Mouse (Mus musculus) stomach, adult 2 months (tissue): ENCODE measurements around the gene Olfr1157. TPM values are rescaled to one million over a fixed set of nuclear protein-coding genes. Genes with fewer than 3 reads are reported as not detected.

ENCODE experiments used
- polyA plus RNA-seq: library from polyadenylated mRNA; depleted of rRNA; stranded (reverse); fragments of >200 nt; gene quantifications from 2 replicates; pipeline ENCODE4 v1.2.3, GENCODE M21; 2012; rRNA removed

Olfr1157 gene
- polyA plus RNA-seq: not detected in 2 replicates

DNA sequence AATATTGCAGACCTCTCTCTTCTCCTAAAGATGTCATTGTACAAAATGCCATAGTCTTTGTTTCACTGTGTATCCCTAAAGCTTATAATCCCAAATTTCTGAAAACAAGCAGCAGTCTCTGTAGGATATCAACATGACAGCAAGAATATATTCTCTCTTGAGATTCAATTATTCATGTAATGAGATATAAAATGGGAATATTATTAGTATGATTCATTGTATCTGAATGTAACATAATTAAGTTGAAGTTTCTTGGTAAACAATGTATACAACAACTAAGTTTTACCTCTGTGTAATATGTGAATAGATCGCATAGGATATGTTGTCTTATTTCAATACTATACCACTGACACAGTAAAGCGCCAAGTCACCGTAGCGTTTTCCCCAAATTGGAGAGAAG is at the start of gene Olfr1157:
Olfr1157 (minus strand) TSS at position 101 of the 400 bp plus-strand sequence.

DNA sequence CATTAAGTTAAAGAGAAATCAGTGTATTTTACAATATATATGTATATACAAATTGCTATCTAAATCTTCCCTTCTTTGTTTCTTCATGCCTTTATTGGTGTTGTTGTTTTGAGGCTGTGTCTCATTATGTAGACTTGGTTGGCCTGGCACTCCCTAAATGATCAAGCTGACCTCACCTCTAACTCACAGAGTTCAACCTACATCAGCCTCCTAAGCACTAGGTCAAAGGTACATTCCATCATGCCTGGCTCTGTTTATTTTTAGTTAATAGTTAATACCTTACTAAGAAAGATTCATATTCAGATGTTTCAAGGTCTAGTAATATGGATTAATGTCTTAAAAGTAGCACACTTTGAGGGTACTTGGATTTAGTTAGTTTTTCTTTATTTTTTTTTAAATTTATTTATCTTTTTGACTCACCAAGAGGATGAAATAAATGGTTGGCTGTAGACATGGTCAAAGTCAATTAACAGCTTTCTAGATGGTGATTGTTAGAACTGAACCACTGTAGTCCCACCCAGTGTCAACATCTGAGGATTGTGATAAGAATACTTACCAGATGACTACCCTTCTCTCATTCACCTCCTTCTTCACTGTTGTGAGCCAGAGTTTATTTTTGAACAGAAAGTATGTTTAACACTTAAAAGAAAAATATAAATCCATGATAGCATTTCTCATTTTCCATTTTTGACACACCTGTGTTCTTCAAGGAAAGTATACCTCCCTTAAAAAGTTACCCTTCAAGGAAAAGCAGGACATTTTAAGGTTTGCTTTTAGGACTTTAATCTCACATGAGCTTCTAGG is 39.6 kb upstream of the Olfr1157 start, which contains the start of gene Olfr1160:
Olfr1160 (minus strand) TSS at position 754 of the 804 bp plus-strand sequence.

DNA sequence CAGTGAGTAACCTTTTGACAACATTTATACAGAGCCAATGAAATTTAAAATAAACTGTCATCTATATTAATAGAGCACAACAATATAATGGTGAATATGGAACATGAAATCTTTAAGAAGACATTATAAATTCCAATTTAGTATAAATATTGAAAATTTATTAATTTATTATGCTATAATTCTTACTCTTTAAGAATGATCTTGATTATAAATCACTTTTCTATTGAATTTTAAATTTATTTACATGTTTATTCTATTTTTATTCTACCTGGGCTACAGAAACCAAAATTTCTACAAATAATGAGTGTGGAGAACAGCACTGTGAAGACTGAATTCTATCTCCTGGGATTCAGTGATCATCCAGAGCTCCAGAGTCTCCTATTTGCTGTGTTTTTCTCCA is 21.7 kb upstream of the Olfr1157 start, which contains the start of gene Olfr1158:
Olfr1158 (plus strand) TSS at position 301 of the 400 bp plus-strand sequence.

DNA sequence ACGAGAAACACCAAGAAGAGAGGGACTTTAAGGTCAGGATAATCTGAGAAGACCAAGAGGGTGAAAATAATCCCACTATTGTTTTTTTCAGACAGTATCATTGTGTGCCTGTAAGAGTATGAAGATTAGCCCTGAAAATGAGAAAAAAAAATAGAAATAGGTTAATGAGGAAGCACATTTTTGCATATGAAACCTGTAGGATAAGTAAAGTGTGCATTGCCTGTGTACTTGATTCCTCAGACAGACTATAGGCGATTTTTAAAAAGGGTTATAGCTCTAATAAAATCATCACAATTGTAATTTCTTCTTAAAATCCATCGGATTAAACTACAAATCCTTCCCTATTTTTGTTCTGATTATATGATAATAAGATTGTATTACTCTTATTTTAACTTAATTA is 6.5 kb upstream of the Olfr1157 start, which contains the start of gene Olfr74:
Olfr74 (minus strand) TSS at position 101 of the 400 bp plus-strand sequence.

GRCm38 (mm10) chr2:87953000-87953399 is 15.1 kb downstream of the Olfr1157 start, which contains the start of gene Olfr1156:
Gene Olfr1156, minus strand, starts transcription at chr2:87953100.

GRCm38 (mm10) chr2:87945037-87945436 is 23.1 kb downstream of the Olfr1157 start, which contains the start of gene Olfr1155:
Gene Olfr1155, minus strand, starts transcription at chr2:87945137.

Other genes with a start within 250 kb of the Olfr1157 start
- not detected in 2 replicates for gene Olfr1138, start 228.3 kb downstream of the Olfr1157 start, polyA plus RNA-seq
- not detected in 2 replicates for gene Olfr1140, start 224.5 kb downstream of the Olfr1157 start, polyA plus RNA-seq
- gene Olfr1141, start 214.3 kb downstream of the Olfr1157 start, polyA plus RNA-seq: not detected in 2 replicates
- gene Olfr152, start 188.8 kb downstream of the Olfr1157 start, polyA plus RNA-seq: not detected in 2 replicates
- gene Olfr1143, start 167.7 kb downstream of the Olfr1157 start, polyA plus RNA-seq: not detected in 2 replicates
- not detected in 2 replicates for gene Olfr1145, start 158.5 kb downstream of the Olfr1157 start, polyA plus RNA-seq
- not detected in 2 replicates for gene Olfr1148, start 137.8 kb downstream of the Olfr1157 start, polyA plus RNA-seq
- gene Olfr1150-ps1, start 124.3 kb downstream of the Olfr1157 start, polyA plus RNA-seq: not detected in 2 replicates
- gene Olfr1151, start 112.4 kb downstream of the Olfr1157 start, polyA plus RNA-seq: not detected in 2 replicates
- not detected in 2 replicates for gene Olfr1152, start 101.8 kb downstream of the Olfr1157 start, polyA plus RNA-seq
- gene Olfr1153, start 73.3 kb downstream of the Olfr1157 start, polyA plus RNA-seq: not detected in 2 replicates
- not detected in 2 replicates for gene Olfr1154, start 63.1 kb downstream of the Olfr1157 start, polyA plus RNA-seq
- gene Olfr1155, start 23.2 kb downstream of the Olfr1157 start, polyA plus RNA-seq: not detected in 2 replicates
- gene Olfr1156, start 15.2 kb downstream of the Olfr1157 start, polyA plus RNA-seq: not detected in 2 replicates
- gene Olfr74, start 6.4 kb upstream of the Olfr1157 start, polyA plus RNA-seq: not detected in 2 replicates
- gene Olfr1158, start 21.8 kb upstream of the Olfr1157 start, polyA plus RNA-seq: not detected in 2 replicates
- not detected in 2 replicates for gene Olfr1160, start 40.0 kb upstream of the Olfr1157 start, polyA plus RNA-seq
- gene Olfr1161, start 54.5 kb upstream of the Olfr1157 start, polyA plus RNA-seq: not detected in 2 replicates
- gene Olfr73, start 69.4 kb upstream of the Olfr1157 start, polyA plus RNA-seq: not detected in 2 replicates
- gene Olfr1162, start 82.8 kb upstream of the Olfr1157 start, polyA plus RNA-seq: not detected in 2 replicates
- not detected in 2 replicates for gene Olfr1163, start 103.5 kb upstream of the Olfr1157 start, polyA plus RNA-seq
- gene Olfr1164, start 125.7 kb upstream of the Olfr1157 start, polyA plus RNA-seq: not detected in 2 replicates
- not detected in 2 replicates for gene Olfr1166, start 160.0 kb upstream of the Olfr1157 start, polyA plus RNA-seq
- gene Olfr1167, start 186.9 kb upstream of the Olfr1157 start, polyA plus RNA-seq: not detected in 2 replicates
- not detected in 2 replicates for gene Olfr1168, start 213.6 kb upstream of the Olfr1157 start, polyA plus RNA-seq